In genomic region chr9:99869275-99869674, GRCm38 (mm10) we compare ENCODE assay signal across 9 mouse cellular contexts. TPM values are rescaled to one million over a fixed set of nuclear protein-coding genes. Genes with fewer than 3 reads are reported as not detected.
DNase-seq lines count a peak whose midpoint lies in the region; ATAC-seq and TF ChIP-seq lines count a peak whose summit lies in the region.
"Had no signal": no experiment of that assay in that cellular context is flagged by ENCODE, and none has a peak within 500 bp of the region (broad histone marks: within the 10 kb centered on the region; RNA-seq: fewer than 3 reads in every experiment).

No protein-coding gene starts in this region.

- peaks cover 100% of the 10 kb centered on the region for H3K27me3 ChIP-seq in heart, embryonic 10.5 days (ENCODE audit: insufficient read depth, poor library complexity, severe bottlenecking)
- H3K27me3 ChIP-seq in forebrain, postnatal 0 days (ENCODE audit: insufficient read depth, low read length) = peaks cover 74% of the 10 kb centered on the region
- peaks cover 71% of the 10 kb centered on the region for H3K27me3 ChIP-seq in midbrain, embryonic 14.5 days (ENCODE audit: control insufficient read depth, insufficient read depth, low read length)

- no peak for TF ChIP-seq CTCF in forebrain, postnatal 0 days (IDR thresholded peaks at IDR 0.05; ENCODE audit: low read depth)

- no peaks in the 10 kb centered on the region for H3K36me3 ChIP-seq in heart, embryonic 10.5 days
- H3K36me3 ChIP-seq in ES-E14 (ENCODE audit: control insufficient read depth, insufficient read depth, low read length, poor library complexity, severe bottlenecking) = no peaks in the 10 kb centered on the region
- H3K36me3 ChIP-seq in forebrain, postnatal 0 days (ENCODE audit: insufficient read depth) = no peaks in the 10 kb centered on the region
- no peaks in the 10 kb centered on the region for H3K36me3 ChIP-seq in midbrain, embryonic 14.5 days (ENCODE audit: control insufficient read depth, insufficient read depth, low read length)

- no peaks in the 10 kb centered on the region for H3K9me3 ChIP-seq in heart, embryonic 10.5 days
- no peaks in the 10 kb centered on the region for H3K9me3 ChIP-seq in ES-E14 (ENCODE audit: control insufficient read depth, insufficient read depth, low read depth, low read length)
- H3K9me3 ChIP-seq in forebrain, postnatal 0 days (ENCODE audit: low read length) = no peaks in the 10 kb centered on the region
- no peaks in the 10 kb centered on the region for H3K9me3 ChIP-seq in midbrain, embryonic 14.5 days (ENCODE audit: control insufficient read depth, low read length)

- no peak overlapping the region for H3K27ac ChIP-seq in heart, embryonic 10.5 days
- no peak overlapping the region for H3K27ac ChIP-seq in ES-E14 (ENCODE audit: insufficient read depth, low read depth, low read length, poor library complexity, severe bottlenecking)
- no peak overlapping the region for H3K27ac ChIP-seq in forebrain, postnatal 0 days (ENCODE audit: low read depth, low read length)
- peak overlapping the region; percentile 91 for H3K27ac ChIP-seq in midbrain, embryonic 14.5 days (replicated peaks; ENCODE audit: low read depth, low read length)

- peak overlapping the region; percentile 26; the same call in 1 of the 2 replicates for H3K4me2 ChIP-seq in forebrain, postnatal 0 days (ENCODE audit: low read depth)
- peak overlapping the region; percentile 54 for H3K4me2 ChIP-seq in midbrain, embryonic 14.5 days (ENCODE audit: low read length)

- H3K4me1 ChIP-seq in heart, embryonic 10.5 days = peaks cover 27% of the 10 kb centered on the region; the same call in 1 of the 2 replicates
- H3K4me1 ChIP-seq in ES-E14 (ENCODE audit: control insufficient read depth in 2 of 2, insufficient read depth in 2 of 2, low read length in 2 of 2, poor library complexity in 1 of 2) = peaks cover 0 to 14% of the 10 kb centered on the region in 2 experiments; a peak in 2 of 4 replicates
- no peaks in the 10 kb centered on the region for H3K4me1 ChIP-seq in forebrain, postnatal 0 days (ENCODE audit: insufficient read depth)
- H3K4me1 ChIP-seq in midbrain, embryonic 14.5 days (ENCODE audit: control insufficient read depth, insufficient read depth, low read length) = peaks cover 17% of the 10 kb centered on the region

- H3K4me3 ChIP-seq in heart, embryonic 10.5 days = peak overlapping the region; percentile 36
- H3K4me3 ChIP-seq in ES-E14 (ENCODE audit: insufficient read depth in 1 of 2, low read depth in 1 of 2, low read length in 2 of 2, poor library complexity in 1 of 2, severe bottlenecking in 1 of 2) = peak overlapping the region; percentile 24 to 40; a peak in 2 of 4 replicates
- H3K4me3 ChIP-seq in forebrain, postnatal 0 days (ENCODE audit: low read depth, low read length) = peak overlapping the region; percentile 9; the same call in 1 of the 2 replicates
- peak overlapping the region; percentile 41 for H3K4me3 ChIP-seq in midbrain, embryonic 14.5 days (replicated peaks; ENCODE audit: low read depth, low read length)

- no peak for DNase-seq in heart, embryonic 10.5 days (ENCODE audit: low spot score)
- no peak for DNase-seq in heart, adult 9 months (ENCODE audit: low spot score in 2 of 2)
- no peak for DNase-seq in ES-E14 (ENCODE audit: low read depth, low spot score)
- peak; percentile 24 for DNase-seq in forebrain, postnatal 0 days
- DNase-seq in midbrain, embryonic 14.5 days = peak; percentile 84
- DNase-seq in left cerebral cortex, adult 11 months (ENCODE audit: low spot score) = no peak
- DNase-seq in cerebellum, adult 11-12 months = no peak
- DNase-seq in layer of hippocampus, postnatal 36 days = no peak

- ATAC-seq in forebrain, postnatal 0 days = 0 out of 2 replicates have a peak, but pooled peaks have one; percentile 34
- peak; percentile 55; the same call in 1 of the 2 replicates for ATAC-seq in midbrain, embryonic 14.5 days (ENCODE audit: low FRiP score, low TSS enrichment)

- no peak overlapping the region for H3K9ac ChIP-seq in ES-E14 (ENCODE audit: insufficient read depth, low read depth, low read length, poor library complexity, severe bottlenecking)
- H3K9ac ChIP-seq in forebrain, postnatal 0 days = no peak overlapping the region
- H3K9ac ChIP-seq in midbrain, embryonic 14.5 days (replicated peaks; ENCODE audit: low read length) = peak overlapping the region; percentile 68

- WGBS in heart, embryonic 10.5 days = 1% methylated on average over 29 of the region's 29 CpGs
- WGBS in forebrain, postnatal 0 days = 3% methylated on average over 29 of the region's 29 CpGs
- WGBS in midbrain, embryonic 14.5 days = under 1% methylated on average over 29 of the region's 29 CpGs

- in situ Hi-C loops in ES-E14 (cut with MboI; ENCODE audit: low sequenced_read_pairs in 2 of 2, unreplicated experiment in 2 of 2) = no loop called here

TF ChIP-seq in ES-E14, 5 proteins besides CTCF, POLR2A, EP300 and RAD21:
- no peak for TF ChIP-seq HCFC1 (IDR thresholded peaks at IDR 0.05; ENCODE audit: borderline replicate concordance, insufficient read depth, low read length)
- TF ChIP-seq ZNF384 (IDR thresholded peaks at IDR 0.05; ENCODE audit: low read depth, low read length) = no peak
- no peak for TF ChIP-seq MAFK (IDR thresholded peaks at IDR 0.05; ENCODE audit: insufficient read depth, low read depth, low read length)
- no peak for TF ChIP-seq CHD2 (IDR thresholded peaks at IDR 0.05; ENCODE audit: low read depth, low read length)
- TF ChIP-seq ZC3H11A (IDR thresholded peaks at IDR 0.05; ENCODE audit: borderline replicate concordance, low read depth, low read length) = no peak

RNA-seq across cellular contexts. Expression of gene Sox14, which starts 6.7 kb away (rescaled TPM):
- polyA plus RNA-seq in heart, embryonic 10.5 days (2016; fragmentation: Nextera tagmentation; extraction: Ambion mirVana) = 0.18 TPM in 1 of 2 replicates, not detected in the other
- not detected in 2 replicates for total RNA-seq in ES-E14 (2012; rRNA removed)
- total RNA-seq in forebrain, postnatal 0 days (2014; rRNA removed) = 1.2 and 2.0 TPM in 2 replicates
- polyA plus RNA-seq in forebrain, postnatal 0 days (2015; fragmentation: Nextera tagmentation; extraction: Ambion mirVana) = 0.39 and 2.1 TPM in 2 replicates
- polyA plus RNA-seq in midbrain, embryonic 14.5 days (2014; fragmentation: Nextera tagmentation; extraction: Ambion mirVana) = 94.9 TPM in 2 replicates
- not detected for total RNA-seq in layer of hippocampus, postnatal 36 days (2021)
- polyA plus RNA-seq: C2C12 had no signal

Comparison
In these comparisons a context has a peak if more than half of its experiments do, and no peak if none do; other contexts are left out.
1. DNase-seq: peak in forebrain, postnatal 0 days (single experiment) and midbrain, embryonic 14.5 days (single experiment); none in heart, embryonic 10.5 days (single experiment), heart, adult 9 months (0 of 2), ES-E14 (single experiment), left cerebral cortex, adult 11 months (single experiment), cerebellum, adult 11-12 months (single experiment) and layer of hippocampus, postnatal 36 days (0 of 2).
2. Peak in every context shown above with its lines, with median percentiles within 50 percentile points of each other: H3K4me3 ChIP-seq.